Mouse (Mus musculus): ENCODE measurements around the gene Shd.
A peak's percentile ranks its signal among the peaks of the same experiment; 100 is the strongest.

The Shd gene

GRCm38 (mm10) chr17:55958918-55959728 is 11.1 kb upstream of the Shd start, which contains the start of gene Yju2:
Gene Yju2, plus strand, starts transcription at chr17:55959099.
- peak; percentile 91 for DNase-seq (ENCODE audit: extremely low spot score, low read depth, low spot score)

GRCm38 (mm10) chr17:55959946-55960740 is 10.1 kb upstream of the Shd start:
- no peak for DNase-seq (ENCODE audit: extremely low spot score, low read depth, low spot score)

DNA sequence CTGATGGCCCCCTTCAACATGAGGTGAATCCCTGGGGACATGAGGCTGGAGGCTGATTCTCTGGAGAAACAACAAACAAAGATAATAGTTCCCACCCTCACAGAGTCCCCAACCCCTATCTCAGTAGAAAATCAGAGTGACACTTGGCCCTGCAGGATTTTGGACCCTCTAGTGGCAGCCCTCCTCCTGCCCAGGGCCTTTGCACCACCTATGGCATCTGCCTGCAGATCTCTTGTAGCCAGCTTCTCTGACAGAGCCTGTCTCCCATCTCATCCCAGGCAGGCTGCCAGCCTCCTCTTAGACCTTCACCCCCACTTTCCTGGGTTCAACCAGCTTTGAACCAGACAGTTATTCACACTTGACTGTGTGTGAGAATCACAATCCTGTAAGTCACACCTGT is 9.5 kb upstream of the Shd start:
- DNase-seq (ENCODE audit: extremely low spot score, low read depth, low spot score): no peak

- no peak for DNase-seq (ENCODE audit: extremely low spot score, low read depth, low spot score)
Observed at GRCm38 (mm10) chr17:55961631-55962030, 8.6 kb upstream of the Shd start.

DNA sequence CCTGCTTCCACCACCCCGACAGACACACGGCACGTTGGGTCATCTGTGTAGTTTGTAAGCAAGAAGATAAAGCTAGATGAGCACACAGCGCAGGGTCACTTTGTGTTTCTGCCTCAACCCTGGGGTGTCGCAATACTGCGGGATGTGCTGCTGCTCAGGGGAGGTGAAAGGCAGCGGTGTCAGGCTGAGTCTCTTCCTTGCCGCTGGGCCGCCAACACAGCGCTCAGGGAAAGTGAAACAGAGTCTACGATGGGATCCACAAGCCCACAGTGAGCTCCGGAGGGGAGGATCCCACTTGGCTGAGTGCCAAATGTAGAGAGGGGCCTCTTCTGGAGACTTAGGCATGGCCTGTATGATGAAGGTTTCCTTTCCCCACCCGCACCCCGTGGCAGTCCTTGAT is 7.1 kb upstream of the Shd start:
- DNase-seq (ENCODE audit: extremely low spot score, low read depth, low spot score): no peak

DNA sequence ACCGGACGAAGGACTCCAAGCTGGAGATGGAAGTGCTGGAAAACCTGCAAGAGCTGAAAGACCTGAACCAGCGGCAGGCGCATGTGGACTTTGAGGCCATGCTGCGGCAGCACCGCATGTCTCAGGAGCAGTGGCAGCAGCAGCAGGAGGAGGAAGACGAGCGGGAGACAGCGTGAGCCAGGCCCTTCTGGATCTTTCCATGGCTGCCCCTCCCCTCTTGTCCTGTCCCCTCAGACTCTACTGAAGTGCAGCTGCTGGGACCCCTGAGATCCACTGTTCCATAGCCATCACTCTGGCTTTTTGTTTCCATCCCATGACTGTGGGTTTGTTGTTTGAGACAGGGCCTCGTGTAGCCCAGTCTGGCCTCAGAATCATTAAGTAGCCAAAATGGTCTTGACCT is 5.8 kb upstream of the Shd start:
- DNase-seq (ENCODE audit: extremely low spot score, low read depth, low spot score): no peak

- DNase-seq (ENCODE audit: extremely low spot score, low read depth, low spot score): no peak
Observed at GRCm38 (mm10) chr17:55964996-55965395, 5.3 kb upstream of the Shd start.

DNA sequence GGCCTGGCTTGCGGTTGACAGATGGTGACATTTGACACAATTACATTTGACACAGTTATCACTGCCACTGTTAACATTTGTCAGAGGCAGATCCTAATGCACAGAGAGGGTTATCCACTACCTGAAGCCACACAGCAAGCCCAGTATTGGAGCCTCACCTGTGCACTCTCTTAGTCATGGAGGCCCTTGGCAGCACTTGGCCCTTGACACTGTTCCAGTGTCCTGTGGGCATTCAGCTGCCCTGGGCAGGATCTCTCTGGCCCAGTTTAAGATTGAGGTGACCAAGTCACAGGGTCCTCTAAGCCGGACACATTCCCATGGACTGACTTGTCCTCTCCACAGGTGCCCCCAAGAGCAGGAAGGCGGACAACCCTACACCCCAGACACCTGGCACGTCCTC is 3.1 kb upstream of the Shd start:
- DNase-seq (ENCODE audit: extremely low spot score, low read depth, low spot score): no peak

DNA sequence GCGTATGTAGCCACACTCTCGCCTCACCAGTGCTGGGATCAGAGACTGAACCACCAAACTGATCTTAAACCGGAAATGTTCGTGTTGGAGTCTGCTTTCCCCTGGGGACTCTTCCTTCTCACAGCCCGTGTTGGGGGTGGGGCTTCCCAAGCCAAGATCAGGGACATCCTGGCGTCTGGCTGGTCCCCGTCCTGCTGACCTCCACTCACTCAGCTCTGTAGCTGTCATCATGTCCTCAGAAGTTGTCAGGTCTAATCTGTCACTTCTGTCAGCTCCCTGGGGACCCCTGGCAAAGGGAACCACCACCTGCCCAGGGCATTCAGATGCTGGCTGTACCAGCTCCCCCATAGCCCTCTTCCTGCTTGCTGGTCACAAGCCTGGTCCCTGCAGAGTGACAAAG is 2.1 kb upstream of the Shd start:
- no peak for DNase-seq (ENCODE audit: extremely low spot score, low read depth, low spot score)

DNA sequence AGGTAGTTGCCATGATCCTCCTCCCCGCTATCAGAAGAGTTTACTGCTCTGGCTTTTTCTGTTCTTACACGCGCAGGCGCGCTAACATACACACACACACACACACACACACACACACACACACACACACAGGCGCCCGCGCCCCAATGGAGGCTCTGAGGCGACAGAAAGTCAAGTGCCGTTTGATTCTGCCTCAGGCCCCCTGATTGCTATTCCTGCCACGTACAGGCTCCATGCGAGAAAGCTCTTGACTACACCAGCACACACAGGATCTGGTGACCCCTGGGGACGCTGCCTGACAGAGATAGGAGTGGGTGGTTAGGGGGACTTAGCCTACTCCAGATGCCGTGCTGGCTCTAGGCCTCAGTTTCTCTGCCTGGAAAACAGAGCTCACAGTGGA is 707 bp upstream of the Shd start:
- no peak for DNase-seq (ENCODE audit: extremely low spot score, low read depth, low spot score)

- no peak for DNase-seq (ENCODE audit: extremely low spot score, low read depth, low spot score)
Observed at GRCm38 (mm10) chr17:55971453-55971852, 1.2 kb downstream of the Shd start.

- DNase-seq (ENCODE audit: extremely low spot score, low read depth, low spot score): no peak
Observed at GRCm38 (mm10) chr17:55976255-55976862, 6.1 kb downstream of the Shd start.

DNA sequence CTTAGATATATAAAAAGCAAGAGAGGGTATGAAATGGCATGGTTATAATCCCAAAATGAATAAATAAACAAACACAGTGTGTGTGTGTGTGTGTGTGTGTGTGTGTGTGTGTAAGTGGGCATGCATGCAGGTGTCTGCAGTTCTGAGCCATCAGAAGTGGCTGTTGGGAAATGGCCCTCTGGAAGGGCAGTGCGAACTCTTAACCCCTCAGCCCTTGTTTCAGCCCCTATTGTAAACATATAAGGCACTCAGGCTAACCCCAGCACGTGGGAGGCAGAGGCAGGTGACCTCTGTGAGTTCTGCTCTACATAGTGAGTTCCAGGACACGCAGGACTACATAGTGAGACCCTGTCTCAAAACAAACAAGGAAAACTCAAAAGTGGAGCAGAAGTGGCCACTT is 7.0 kb downstream of the Shd start:
- no peak for DNase-seq (ENCODE audit: extremely low spot score, low read depth, low spot score)

DNA sequence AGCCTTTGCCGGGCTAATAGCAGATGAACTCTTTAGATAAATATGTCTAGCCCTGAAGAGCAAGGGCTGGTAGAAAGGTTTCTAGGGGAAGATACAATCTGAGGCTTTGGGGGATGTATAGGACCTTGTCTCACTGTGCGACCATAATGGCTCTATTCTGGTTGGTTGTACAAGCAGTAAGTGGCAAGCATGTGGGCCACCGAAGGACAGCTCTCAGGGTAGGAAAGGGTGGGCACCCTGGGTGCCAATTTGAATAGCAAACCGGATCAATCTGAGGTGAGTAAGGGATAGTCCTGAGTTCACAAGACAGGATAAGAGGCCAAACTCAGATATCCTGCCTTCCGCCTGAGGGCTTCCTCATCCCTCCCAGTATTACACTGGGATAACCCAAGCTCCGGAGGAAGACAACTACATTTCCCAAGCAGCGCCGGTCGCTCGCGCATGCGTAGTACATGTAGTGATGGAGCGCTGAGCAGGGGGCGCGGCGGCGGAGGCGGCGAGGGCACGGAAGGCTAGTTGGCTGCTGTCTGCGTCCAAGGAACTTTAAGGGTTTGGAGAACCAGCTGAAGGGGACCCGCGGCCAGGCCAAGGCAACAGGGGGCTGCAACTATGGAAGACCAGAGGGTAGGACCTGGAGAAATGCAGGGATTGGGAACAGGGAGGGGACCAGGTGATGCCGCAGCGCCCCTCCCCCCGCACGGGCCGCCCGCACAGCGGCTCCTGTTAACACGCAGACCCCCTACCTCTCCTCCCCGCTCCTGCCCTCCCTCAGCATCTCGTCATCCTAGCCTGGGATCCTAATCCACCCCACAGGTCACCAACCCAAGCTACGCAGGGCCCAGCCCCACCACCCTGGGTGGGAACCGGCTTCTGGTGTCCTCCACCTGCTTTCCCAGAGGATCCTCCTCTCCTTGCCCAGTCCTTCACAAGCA is 16.0 kb downstream of the Shd start, which contains the start of gene Fsd1:
Gene Fsd1, plus strand, starts transcription at position 480 of the 932 bp plus-strand sequence.
- DNase-seq (ENCODE audit: extremely low spot score, low read depth, low spot score): no peak

- DNase-seq (ENCODE audit: extremely low spot score, low read depth, low spot score): no peak
Observed at GRCm38 (mm10) chr17:55990278-55990898, 20.1 kb downstream of the Shd start.

DNA sequence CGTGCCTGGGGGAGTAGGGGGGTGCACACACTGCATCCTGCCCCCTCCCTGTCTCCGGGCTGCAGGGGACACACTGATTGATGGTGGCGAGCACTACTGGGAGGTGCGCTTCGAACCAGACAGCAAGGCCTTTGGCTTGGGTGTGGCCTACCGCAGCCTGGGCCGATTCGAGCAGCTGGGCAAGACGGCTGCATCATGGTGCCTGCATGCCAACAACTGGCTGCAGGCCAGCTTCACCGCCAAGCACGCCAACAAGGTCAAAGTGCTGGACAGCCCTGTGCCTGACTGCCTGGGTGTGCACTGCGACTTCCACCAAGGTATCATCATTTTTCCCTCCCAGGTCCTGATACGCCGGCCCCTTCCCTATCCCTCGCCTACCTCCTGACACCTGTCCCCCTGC is 25.7 kb downstream of the Shd start:
- DNase-seq (ENCODE audit: extremely low spot score, low read depth, low spot score): no peak

GRCm38 (mm10) chr17:55999794-56000499 is 29.7 kb downstream of the Shd start:
- no peak for DNase-seq (ENCODE audit: extremely low spot score, low read depth, low spot score)

- no peak for DNase-seq (ENCODE audit: extremely low spot score, low read depth, low spot score)
Observed at GRCm38 (mm10) chr17:56003000-56003399, 32.7 kb downstream of the Shd start.

DNA sequence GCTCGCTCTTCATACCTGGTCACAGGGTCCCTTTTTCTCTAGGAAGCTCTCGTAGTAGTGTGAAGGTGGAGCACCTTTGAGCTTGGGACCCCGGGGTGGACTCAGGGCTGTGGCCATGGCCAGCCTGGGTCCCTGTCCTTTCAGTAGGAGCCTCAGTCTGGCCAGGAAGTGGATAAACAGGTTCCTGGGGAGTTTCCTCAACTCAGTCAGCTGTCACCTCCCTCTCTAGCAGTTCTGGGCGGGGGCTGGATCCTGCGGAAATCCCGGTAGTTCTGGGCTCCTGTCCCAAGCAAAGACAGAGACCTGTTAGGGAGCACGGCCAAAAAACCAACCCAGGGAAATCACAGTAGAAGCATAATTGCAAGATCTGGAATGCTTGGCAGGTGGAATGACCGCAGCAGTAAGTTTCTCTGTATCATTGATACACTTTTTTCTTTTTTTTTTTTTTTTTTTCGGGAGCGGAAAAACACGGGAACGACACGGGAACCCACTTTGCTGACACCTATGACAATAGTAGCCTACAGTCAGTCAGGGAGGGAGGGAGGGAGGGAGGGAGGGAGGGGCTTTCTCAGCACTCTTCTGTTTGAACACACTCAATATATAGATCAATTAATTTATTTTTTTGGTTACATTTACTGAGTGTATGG is 35.3 kb downstream of the Shd start, which contains the start of the genes Stap2 and Mpnd:
Gene Stap2, minus strand, starts transcription at position 170 of the 647 bp plus-strand sequence.
Gene Mpnd, plus strand, starts transcription at position 297 of the 647 bp plus-strand sequence.
- peak; percentile 100 for DNase-seq (ENCODE audit: extremely low spot score, low read depth, low spot score)

Measured in hindlimb bud, embryonic 11.5 days (tissue).